Mouse (Mus musculus) midbrain, embryonic 16.5 days (tissue): ENCODE results near the gene Nup107. TPM values are rescaled to one million over a fixed set of nuclear protein-coding genes. Genes with fewer than 3 reads are reported as not detected.

Source experiments
- ATAC-seq: fragments of 200-750 bp; cut with Nextera tagmentation; 2 replicates; pipeline ENCODE4 v1.8.0; 2017; ENCODE audit warnings: moderate TSS enrichment
- H3K27ac ChIP-seq: fragments of 300-500 bp; sonication (generic); 2 replicates; pipeline ENCODE4 v1.5.1; 2014; ENCODE audit warnings: mild to moderate bottlenecking, low read length, mixed read lengths
- H3K27me3 ChIP-seq: fragments of 300-500 bp; sonication (generic); 2 replicates; pipeline ENCODE4 v1.6.1; 2014; ENCODE audit warnings: low read depth, low read length, mixed read lengths; ENCODE audit not compliant: control insufficient read depth, insufficient read depth
- H3K36me3 ChIP-seq: fragments of 300-500 bp; sonication (generic); 2 replicates; pipeline ENCODE4 v1.6.1; 2014; ENCODE audit warnings: mild to moderate bottlenecking, low read length, moderate library complexity, mixed read lengths; ENCODE audit not compliant: control insufficient read depth, insufficient read depth
- H3K4me1 ChIP-seq: fragments of 300-500 bp; sonication (generic); 2 replicates; pipeline ENCODE4 v1.6.1; 2014; ENCODE audit warnings: mild to moderate bottlenecking, low read length, mixed read lengths; ENCODE audit not compliant: control insufficient read depth, insufficient read depth
- H3K4me2 ChIP-seq: fragments of 300-500 bp; sonication (generic); 2 replicates; pipeline ENCODE4 v1.6.1; 2014; ENCODE audit warnings: mild to moderate bottlenecking, low read length, mixed read lengths
- H3K4me3 ChIP-seq: fragments of 300-500 bp; sonication (generic); 2 replicates; pipeline ENCODE4 v1.5.1; 2014; ENCODE audit warnings: low read depth, mild to moderate bottlenecking, low read length, moderate library complexity, mixed read lengths
- H3K9ac ChIP-seq: fragments of 300-500 bp; sonication (generic); 2 replicates; pipeline ENCODE4 v1.6.1; 2014; ENCODE audit warnings: low read depth, low read length, mixed read lengths
- H3K9me3 ChIP-seq: fragments of 300-500 bp; sonication (generic); replicated peaks from 2 replicates; pipeline ENCODE4 v1.6.1; 2014; ENCODE audit warnings: mild to moderate bottlenecking, low read length, mixed read lengths; ENCODE audit not compliant: control insufficient read depth, poor library complexity, severe bottlenecking
- WGBS: fragments of 180-500 bp; shearing (Covaris S2); extraction: QIAGEN DNeasy Blood & Tissue Kit; methylation state at CpG from one replicate; pipeline ENCODE4 v1.1.7; 2014; 5-methylcytosine and 5-hydroxymethylcytosine counted together
- polyA plus RNA-seq: library from polyadenylated mRNA; unstranded; fragments of >200 nt; fragmentation: Nextera tagmentation; extraction: Ambion mirVana; gene quantifications from 2 replicates; pipeline ENCODE4 v1.2.1, GENCODE M21; 2015

Nup107 gene
- polyA plus RNA-seq, 1 experiment from 2014 or later, result 29.4 TPM

DNA sequence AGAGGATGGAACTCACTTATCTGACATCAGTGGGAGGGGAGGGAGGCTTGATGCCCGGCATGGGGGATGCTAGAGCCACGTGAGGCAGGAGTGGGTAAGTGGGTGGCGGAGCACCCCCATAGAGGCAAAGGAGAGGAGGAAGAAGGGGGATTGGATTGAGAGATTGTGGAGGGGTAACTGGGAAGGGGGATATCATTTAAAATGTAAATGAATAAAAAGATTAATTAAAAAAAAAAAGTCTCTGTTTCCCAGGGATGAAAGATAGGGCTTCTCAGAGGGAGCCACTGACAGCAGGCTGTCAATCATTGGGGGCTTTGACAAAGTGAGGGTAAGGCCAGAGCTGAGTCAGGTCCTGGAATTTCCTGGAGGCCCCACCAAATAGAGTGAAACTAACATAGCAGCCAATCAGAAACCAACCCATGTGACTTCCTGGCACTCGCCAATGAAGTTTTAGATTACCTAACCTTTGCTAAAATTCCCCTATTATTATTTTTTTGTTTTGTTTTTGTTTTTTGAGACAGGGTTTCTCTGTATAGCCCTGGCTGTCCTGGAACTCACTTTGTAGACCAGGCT, 77.5 kb downstream of the Nup107 start:
- ATAC-seq, result no peak
- Histone ChIP-seq H3K4me3 (no peak overlapping the region), H3K4me2 (no peak overlapping the region), H3K4me1 (peaks cover 5% of the 10 kb centered on the region; the same call in 1 of the 2 replicates), H3K36me3 (no peaks in the 10 kb centered on the region), H3K27me3 (no peaks in the 10 kb centered on the region), H3K9ac (no peak overlapping the region), H3K9me3 (no peaks in the 10 kb centered on the region), H3K27ac (no peak overlapping the region)
- WGBS, result 76% methylated on average over 4 of the region's 4 CpGs

DNA sequence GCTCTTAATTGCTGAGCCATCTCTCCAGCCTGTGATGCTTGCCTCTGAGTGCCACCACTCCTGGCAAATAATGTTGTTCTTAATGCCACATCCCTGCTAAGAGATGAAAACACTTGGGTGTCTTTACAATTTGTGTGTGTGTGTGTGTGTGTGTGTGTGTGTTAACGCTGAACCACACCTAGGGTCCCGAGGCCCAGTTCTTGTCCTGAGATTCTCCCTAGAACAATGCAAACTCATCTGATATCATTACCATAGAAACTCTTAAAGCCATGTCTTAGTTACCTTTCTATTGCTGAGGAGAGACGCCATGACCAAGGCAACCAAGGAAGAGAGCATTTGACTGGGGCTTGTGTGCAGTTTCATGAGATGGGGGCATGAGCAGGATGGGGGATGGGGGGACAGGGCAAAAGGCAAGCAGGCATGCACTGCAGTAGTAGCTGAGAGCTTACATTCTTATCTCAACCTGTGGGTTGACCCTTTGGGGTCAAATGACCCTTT, 78.4 kb downstream of the Nup107 start:
- no peaks in the 10 kb centered on the region for H3K9me3 ChIP-seq
- H3K4me1 ChIP-seq, result peaks cover 10% of the 10 kb centered on the region
- no peak overlapping the region for H3K4me2 ChIP-seq
- H3K9ac ChIP-seq, result no peak overlapping the region
- WGBS, result 90% methylated on average over 3 of the region's 3 CpGs
- no peak overlapping the region for H3K4me3 ChIP-seq
- H3K27me3 ChIP-seq, result no peaks in the 10 kb centered on the region
- H3K27ac ChIP-seq, result no peak overlapping the region
- no peak for ATAC-seq
- no peaks in the 10 kb centered on the region for H3K36me3 ChIP-seq

- H3K27ac ChIP-seq, result no peak overlapping the region
- H3K9me3 ChIP-seq, result no peaks in the 10 kb centered on the region
- no peak overlapping the region for H3K4me3 ChIP-seq
- no peak overlapping the region for H3K4me2 ChIP-seq
- WGBS, result 93% methylated on average over 8 of the region's 8 CpGs
- no peak for ATAC-seq
- H3K27me3 ChIP-seq, result no peaks in the 10 kb centered on the region
- no peaks in the 10 kb centered on the region for H3K36me3 ChIP-seq
- peaks cover 15% of the 10 kb centered on the region for H3K4me1 ChIP-seq
- no peak overlapping the region for H3K9ac ChIP-seq
Measured at GRCm38 (mm10) chr10:117713466-117713865, 79.0 kb downstream of the Nup107 start.

GRCm38 (mm10) chr10:117712871-117713270, 79.6 kb downstream of the Nup107 start:
- WGBS, result 92% methylated on average over 9 of the region's 9 CpGs
- no peak for ATAC-seq
- Histone ChIP-seq H3K9me3 (no peaks in the 10 kb centered on the region), H3K9ac (no peak overlapping the region), H3K27me3 (no peaks in the 10 kb centered on the region), H3K4me1 (peaks cover 15% of the 10 kb centered on the region), H3K4me3 (no peak overlapping the region), H3K36me3 (no peaks in the 10 kb centered on the region), H3K27ac (no peak overlapping the region), H3K4me2 (no peak overlapping the region)

GRCm38 (mm10) chr10:117712191-117712754, 80.2 kb downstream of the Nup107 start:
- Histone ChIP-seq H3K4me2 (no peak overlapping the region), H3K4me3 (no peak overlapping the region), H3K9ac (no peak overlapping the region), H3K9me3 (no peaks in the 10 kb centered on the region), H3K27ac (no peak overlapping the region), H3K36me3 (no peaks in the 10 kb centered on the region), H3K4me1 (peaks cover 15% of the 10 kb centered on the region), H3K27me3 (no peaks in the 10 kb centered on the region)
- 92% methylated on average over 9 of the region's 9 CpGs for WGBS
- no peak for ATAC-seq

- H3K4me3 ChIP-seq, result peak overlapping the region; percentile 90
- no peak overlapping the region for H3K27ac ChIP-seq
- peaks cover 15% of the 10 kb centered on the region for H3K4me1 ChIP-seq
- H3K4me2 ChIP-seq, result peak overlapping the region; percentile 49
- H3K27me3 ChIP-seq, result no peaks in the 10 kb centered on the region
- ATAC-seq, result no peak
- H3K36me3 ChIP-seq, result peaks cover 2% of the 10 kb centered on the region; the same call in 1 of the 2 replicates
- no peaks in the 10 kb centered on the region for H3K9me3 ChIP-seq
- WGBS, result 69% methylated on average over 5 of the region's 5 CpGs
- H3K9ac ChIP-seq, result peak overlapping the region; percentile 100
Measured at GRCm38 (mm10) chr10:117711408-117711807, 81.1 kb downstream of the Nup107 start.

DNA sequence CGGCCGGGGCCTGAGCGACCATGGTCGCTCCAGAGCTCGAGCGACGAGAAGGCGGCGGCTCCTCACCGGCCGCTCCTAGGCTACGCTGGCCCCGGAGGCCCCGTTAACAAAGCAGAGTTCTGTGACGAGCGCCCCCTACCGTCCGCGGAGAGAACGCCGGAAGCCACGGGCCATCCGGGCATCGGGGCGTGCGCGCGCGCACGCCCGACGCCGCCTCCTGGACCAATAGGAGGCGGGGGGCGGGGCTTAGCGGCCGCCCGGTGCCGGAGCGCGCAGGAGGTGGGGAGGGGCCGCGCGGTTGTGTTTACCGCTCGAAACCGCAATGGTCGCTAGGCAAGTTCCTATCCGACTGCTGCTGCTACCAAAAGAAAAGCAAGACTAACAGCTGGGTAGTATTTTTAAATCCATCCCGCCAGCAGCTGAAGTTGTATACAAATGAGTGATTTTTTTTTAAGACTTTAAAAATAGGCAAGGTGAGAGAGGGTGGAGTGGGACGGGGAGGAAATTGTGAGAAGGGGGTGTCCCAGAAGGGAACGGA, 81.8 kb downstream of the Nup107 start, which contains the start of gene Mdm2:
Gene Mdm2 (minus strand): TSS at position 155 of the 538 bp plus-strand sequence.
- Histone ChIP-seq H3K27me3 (no peaks in the 10 kb centered on the region), H3K4me2 (peak within 1 kb of the TSS; percentile 67), H3K4me1 (peaks cover 15% of the 10 kb centered on the region), H3K27ac (peak within 1 kb of the TSS; percentile 100), H3K9me3 (no peaks in the 10 kb centered on the region), H3K9ac (peak within 1 kb of the TSS; percentile 100), H3K36me3 (peaks cover 2% of the 10 kb centered on the region; the same call in 1 of the 2 replicates), H3K4me3 (peak within 1 kb of the TSS; percentile 90)
- WGBS, result under 1% methylated on average over 52 of the region's 52 CpGs
- ATAC-seq, result peak; percentile 93

GRCm38 (mm10) chr10:117709930-117710603, 82.4 kb downstream of the Nup107 start:
- Histone ChIP-seq H3K27ac (peak overlapping the region; percentile 100), H3K27me3 (no peaks in the 10 kb centered on the region), H3K4me3 (peak overlapping the region; percentile 90), H3K9ac (peak overlapping the region; percentile 100), H3K4me2 (peak overlapping the region; percentile 67), H3K36me3 (peaks cover 3% of the 10 kb centered on the region; the same call in 1 of the 2 replicates), H3K4me1 (peaks cover 15% of the 10 kb centered on the region), H3K9me3 (no peaks in the 10 kb centered on the region)
- WGBS, result under 1% methylated on average over 51 of the region's 71 CpGs
- ATAC-seq, result peak; percentile 81
